Mouse (Mus musculus) retina, embryonic 14.5 days (tissue): ENCODE measurements around the gene Tmbim4.

ENCODE experiments used
- DNase-seq: peaks from one replicate; pipeline ENCODE4 v3.0.0-alpha.2; 2015; ENCODE audit warnings: low spot score

The Tmbim4 gene

GRCm38 (mm10) chr10:120245681-120246080 is 44.3 kb downstream of the Tmbim4 start:
- DNase-seq: no peak

GRCm38 (mm10) chr10:120246994-120247750 is 45.8 kb downstream of the Tmbim4 start:
- peak; percentile 80 for DNase-seq

GRCm38 (mm10) chr10:120250911-120251683 is 49.7 kb downstream of the Tmbim4 start:
- DNase-seq: peak; percentile 39

DNA sequence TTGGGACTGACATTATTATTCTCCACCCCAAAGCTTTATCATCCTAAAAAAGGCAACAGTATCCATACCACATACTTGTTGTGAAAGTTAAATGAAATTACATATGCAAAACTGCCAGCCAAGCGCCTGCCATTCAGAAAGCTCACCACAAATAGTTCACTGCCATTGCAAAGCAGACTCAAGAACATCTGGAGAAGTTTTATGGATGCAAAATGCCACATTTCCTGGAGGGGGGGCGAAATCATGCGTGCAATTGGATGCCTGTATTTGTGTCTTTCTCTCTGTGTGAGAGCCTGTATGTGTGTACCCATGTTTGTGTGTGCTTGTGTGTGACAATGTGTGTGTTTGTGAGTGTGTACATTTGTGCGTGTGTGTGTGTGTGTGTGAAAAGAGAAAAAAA is 50.4 kb downstream of the Tmbim4 start:
- DNase-seq: no peak

GRCm38 (mm10) chr10:120252800-120253199 is 51.4 kb downstream of the Tmbim4 start:
- no peak for DNase-seq

DNA sequence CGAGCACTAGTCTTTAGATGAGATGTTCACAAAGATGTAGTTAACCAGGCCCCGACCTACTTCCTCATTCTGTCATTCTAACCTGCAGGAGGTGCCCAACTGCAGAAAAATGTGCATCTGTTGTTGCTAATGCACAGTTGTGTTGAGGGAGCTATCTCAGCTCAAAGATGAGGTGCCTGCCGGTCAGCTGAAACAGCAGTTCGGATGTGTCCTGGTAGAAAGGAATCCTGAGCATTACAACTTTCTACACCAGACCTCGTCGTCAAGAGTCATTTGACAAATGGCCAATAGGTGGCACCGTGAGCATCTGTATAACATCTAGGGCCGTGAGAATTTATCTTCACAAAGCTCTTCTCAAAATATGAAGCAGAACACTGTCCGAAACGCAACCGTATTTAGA is 55.8 kb downstream of the Tmbim4 start:
- DNase-seq: peak; percentile 84

- no peak for DNase-seq
Measured at GRCm38 (mm10) chr10:120267790-120268189, 66.4 kb downstream of the Tmbim4 start.

- no peak for DNase-seq
Measured at GRCm38 (mm10) chr10:120269946-120270345, 68.6 kb downstream of the Tmbim4 start.

DNA sequence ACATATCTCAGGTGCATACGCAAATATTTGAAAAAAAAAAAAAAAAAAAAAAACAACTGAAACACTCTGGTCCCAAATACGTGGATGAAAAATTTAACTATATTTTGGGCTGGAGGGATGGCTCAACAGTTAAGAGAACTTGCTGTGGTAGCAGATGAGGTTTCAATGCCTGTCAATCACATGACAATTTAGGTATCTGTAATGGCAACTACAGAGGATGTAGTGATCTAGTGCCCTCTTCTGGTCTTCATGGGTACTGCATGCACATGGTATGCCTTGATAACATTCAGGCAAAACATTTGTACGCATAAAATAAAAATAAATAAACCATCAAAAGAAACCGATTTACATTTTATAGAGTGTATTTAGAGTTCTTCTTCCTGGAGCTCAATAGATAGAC is 69.4 kb downstream of the Tmbim4 start:
- peak; percentile 75 for DNase-seq

- DNase-seq: no peak
Measured at GRCm38 (mm10) chr10:120271318-120271717, 69.9 kb downstream of the Tmbim4 start.

- DNase-seq: no peak
Measured at GRCm38 (mm10) chr10:120271879-120272269, 70.5 kb downstream of the Tmbim4 start.

- peak; percentile 60 for DNase-seq
Measured at GRCm38 (mm10) chr10:120272270-120272883, 71.0 kb downstream of the Tmbim4 start.

DNA sequence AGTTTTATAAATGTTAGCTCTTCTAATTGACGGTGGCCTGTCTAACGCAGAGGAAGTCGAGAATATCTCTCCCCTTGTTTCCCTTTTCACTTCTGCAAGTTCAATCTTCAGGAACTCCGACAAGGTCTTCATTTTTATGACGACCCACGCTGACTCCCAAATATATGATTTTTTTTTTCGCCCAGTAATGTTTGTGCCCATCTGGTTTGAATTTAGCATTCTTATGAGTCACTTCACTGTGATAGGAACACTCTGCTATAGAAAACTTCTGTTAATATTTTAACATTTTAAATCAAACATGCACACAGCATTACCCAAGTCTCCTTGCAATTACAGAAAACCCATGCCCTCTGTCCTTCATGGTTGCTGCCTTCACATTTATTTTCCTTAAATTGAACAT is 71.9 kb downstream of the Tmbim4 start:
- DNase-seq: no peak
